Mouse (Mus musculus) hindbrain, embryonic 15.5 days (tissue): Measurements from ENCODE around the gene Magi2. TPM values are rescaled to one million over a fixed set of nuclear protein-coding genes. Genes with fewer than 3 reads are reported as not detected.
"Not testable (repeated sequence)": the region's sequence is repeated elsewhere in the genome, so short reads cannot be mapped to it uniquely, and the experiment has no call there.

Experiments used
- ATAC-seq: fragments of 200-750 bp; cut with Nextera tagmentation; 2 replicates; pipeline ENCODE4 v1.8.0; 2017; ENCODE audit warnings: low read depth, moderate number of reproducible peaks, moderate TSS enrichment; ENCODE audit not compliant: low FRiP score
- H3K27ac ChIP-seq: fragments of 300-500 bp; sonication (generic); replicated peaks from 2 replicates; pipeline ENCODE4 v1.5.1; 2015; ENCODE audit warnings: mild to moderate bottlenecking, inconsistent platforms
- H3K27me3 ChIP-seq: fragments of 300-500 bp; sonication (generic); 2 replicates; pipeline ENCODE4 v1.6.1; 2015; ENCODE audit warnings: control low read depth, inconsistent platforms
- H3K36me3 ChIP-seq: fragments of 300-500 bp; sonication (generic); 2 replicates; pipeline ENCODE4 v1.6.1; 2015; ENCODE audit warnings: control low read depth, inconsistent platforms
- H3K4me1 ChIP-seq: fragments of 300-500 bp; sonication (generic); replicated peaks from 2 replicates; pipeline ENCODE4 v1.6.1; 2015; ENCODE audit warnings: control low read depth, inconsistent platforms
- H3K4me2 ChIP-seq: fragments of 300-500 bp; sonication (generic); 2 replicates; pipeline ENCODE4 v1.6.1; 2015; ENCODE audit warnings: moderate library complexity, mild to moderate bottlenecking, inconsistent platforms
- H3K4me3 ChIP-seq: fragments of 300-500 bp; sonication (generic); 2 replicates; pipeline ENCODE4 v1.5.1; 2015; ENCODE audit warnings: mild to moderate bottlenecking, inconsistent platforms
- H3K9ac ChIP-seq: fragments of 300-500 bp; sonication (generic); 2 replicates; pipeline ENCODE4 v1.6.1; 2015; ENCODE audit warnings: inconsistent platforms
- H3K9me3 ChIP-seq: fragments of 300-500 bp; sonication (generic); 2 replicates; pipeline ENCODE4 v1.6.1; 2016; ENCODE audit warnings: control low read depth, inconsistent platforms
- whole genome bisulfite sequencing: fragments of 180-500 bp; shearing (Covaris S2); methylation state at CpG from one replicate; pipeline ENCODE4 v1.1.7; 2015; 5-methylcytosine and 5-hydroxymethylcytosine counted together
- polyA plus RNA-seq: library from polyadenylated mRNA; unstranded; fragments of >200 nt; fragmentation: Nextera tagmentation; extraction: Ambion mirVana; gene quantifications from 2 replicates; pipeline ENCODE4 v1.2.1, GENCODE M21; 2015

Gene Magi2
- polyA plus RNA-seq, 1 experiment from 2014 or later, result 28.4 TPM

GRCm38 (mm10) chr5:20720201-20720900, 1493.5 kb downstream of the Magi2 start:
- no peaks in the 10 kb centered on the region for H3K27me3 ChIP-seq
- 77% methylated on average over 4 of the region's 4 CpGs for WGBS
- H3K9ac ChIP-seq, result no peak overlapping the region
- H3K4me1 ChIP-seq, result no peaks in the 10 kb centered on the region
- peak; percentile 42; the same call in 1 of the 2 replicates for ATAC-seq
- no peaks in the 10 kb centered on the region for H3K36me3 ChIP-seq
- H3K4me3 ChIP-seq, result no peak overlapping the region
- no peak overlapping the region for H3K27ac ChIP-seq
- H3K9me3 ChIP-seq, result no peaks in the 10 kb centered on the region
- no peak overlapping the region for H3K4me2 ChIP-seq

- not testable (repeated sequence) for H3K4me2 ChIP-seq, H3K9ac ChIP-seq, ATAC-seq, H3K27ac ChIP-seq, H3K27me3 ChIP-seq, H3K36me3 ChIP-seq, H3K4me3 ChIP-seq, H3K4me1 ChIP-seq, H3K9me3 ChIP-seq
- 91% methylated on average over 4 of the region's 4 CpGs for WGBS
Measured at GRCm38 (mm10) chr5:20723226-20723625, 1496.4 kb downstream of the Magi2 start.

GRCm38 (mm10) chr5:20738795-20739194, 1512.0 kb downstream of the Magi2 start:
- H3K4me2 ChIP-seq, result no peak overlapping the region
- no peak for ATAC-seq
- H3K4me3 ChIP-seq, result no peak overlapping the region
- H3K9ac ChIP-seq, result no peak overlapping the region
- no peak overlapping the region for H3K27ac ChIP-seq
- H3K9me3 ChIP-seq, result no peaks in the 10 kb centered on the region
- no peaks in the 10 kb centered on the region for H3K27me3 ChIP-seq
- no peaks in the 10 kb centered on the region for H3K36me3 ChIP-seq
- H3K4me1 ChIP-seq, result no peaks in the 10 kb centered on the region
- 47% methylated on average over 2 of the region's 2 CpGs for WGBS

- ATAC-seq, result peak; percentile 30; the same call in 1 of the 2 replicates
- WGBS, result 87% methylated on average over 6 of the region's 6 CpGs
- Histone ChIP-seq H3K9me3 (no peaks in the 10 kb centered on the region), H3K4me2 (no peak overlapping the region), H3K9ac (no peak overlapping the region), H3K4me1 (no peaks in the 10 kb centered on the region), H3K27me3 (no peaks in the 10 kb centered on the region), H3K36me3 (no peaks in the 10 kb centered on the region), H3K27ac (no peak overlapping the region), H3K4me3 (no peak overlapping the region)
Measured at GRCm38 (mm10) chr5:20741193-20741592, 1514.4 kb downstream of the Magi2 start.

- Histone ChIP-seq H3K36me3 (no peaks in the 10 kb centered on the region), H3K9ac (no peak overlapping the region), H3K4me3 (no peak overlapping the region), H3K27me3 (no peaks in the 10 kb centered on the region), H3K4me1 (no peaks in the 10 kb centered on the region), H3K27ac (no peak overlapping the region), H3K9me3 (no peaks in the 10 kb centered on the region), H3K4me2 (no peak overlapping the region)
- WGBS, result 86% methylated on average over 8 of the region's 8 CpGs
- no peak for ATAC-seq
Measured at GRCm38 (mm10) chr5:20741936-20742335, 1515.1 kb downstream of the Magi2 start.

GRCm38 (mm10) chr5:20748142-20748541, 1521.3 kb downstream of the Magi2 start:
- Histone ChIP-seq H3K4me2 (no peak overlapping the region), H3K27me3 (no peaks in the 10 kb centered on the region), H3K9ac (no peak overlapping the region), H3K36me3 (no peaks in the 10 kb centered on the region), H3K4me1 (peaks cover 24% of the 10 kb centered on the region), H3K4me3 (no peak overlapping the region), H3K9me3 (no peaks in the 10 kb centered on the region), H3K27ac (no peak overlapping the region)
- no peak for ATAC-seq
- WGBS, result 33% methylated on average over 4 of the region's 4 CpGs

GRCm38 (mm10) chr5:20748856-20749255, 1522.0 kb downstream of the Magi2 start:
- ATAC-seq, result no peak
- Histone ChIP-seq H3K4me3 (no peak overlapping the region), H3K4me2 (no peak overlapping the region), H3K9ac (no peak overlapping the region), H3K36me3 (no peaks in the 10 kb centered on the region), H3K27me3 (no peaks in the 10 kb centered on the region), H3K9me3 (no peaks in the 10 kb centered on the region), H3K27ac (no peak overlapping the region), H3K4me1 (peaks cover 24% of the 10 kb centered on the region)
- WGBS, result 89% methylated on average over 8 of the region's 8 CpGs

GRCm38 (mm10) chr5:20749535-20749934, 1522.7 kb downstream of the Magi2 start:
- Histone ChIP-seq H3K4me1 (peaks cover 24% of the 10 kb centered on the region), H3K9ac (no peak overlapping the region), H3K36me3 (no peaks in the 10 kb centered on the region), H3K9me3 (no peaks in the 10 kb centered on the region), H3K4me2 (no peak overlapping the region), H3K4me3 (no peak overlapping the region), H3K27me3 (no peaks in the 10 kb centered on the region), H3K27ac (no peak overlapping the region)
- WGBS, result 87% methylated on average over 3 of the region's 3 CpGs
- no peak for ATAC-seq

GRCm38 (mm10) chr5:20751000-20751399, 1524.2 kb downstream of the Magi2 start:
- ATAC-seq, result no peak
- no peaks in the 10 kb centered on the region for H3K36me3 ChIP-seq
- WGBS, result 31% methylated on average over 7 of the region's 7 CpGs
- H3K4me2 ChIP-seq, result no peak overlapping the region
- H3K9ac ChIP-seq, result no peak overlapping the region
- H3K4me3 ChIP-seq, result no peak overlapping the region
- H3K9me3 ChIP-seq, result no peaks in the 10 kb centered on the region
- H3K27me3 ChIP-seq, result no peaks in the 10 kb centered on the region
- H3K27ac ChIP-seq, result no peak overlapping the region
- H3K4me1 ChIP-seq, result peaks cover 24% of the 10 kb centered on the region

GRCm38 (mm10) chr5:20751696-20752095, 1524.9 kb downstream of the Magi2 start:
- no peak overlapping the region for H3K9ac ChIP-seq
- no peaks in the 10 kb centered on the region for H3K27me3 ChIP-seq
- no peak overlapping the region for H3K4me2 ChIP-seq
- WGBS, result 26% methylated on average over 7 of the region's 7 CpGs
- H3K9me3 ChIP-seq, result no peaks in the 10 kb centered on the region
- H3K4me3 ChIP-seq, result no peak overlapping the region
- no peaks in the 10 kb centered on the region for H3K36me3 ChIP-seq
- peaks cover 24% of the 10 kb centered on the region for H3K4me1 ChIP-seq
- peak; percentile 69 for ATAC-seq
- 0 out of 2 replicates have a peak overlapping the region, but pooled peaks have one; percentile 21 for H3K27ac ChIP-seq

GRCm38 (mm10) chr5:20753096-20753495, 1526.3 kb downstream of the Magi2 start:
- H3K4me2 ChIP-seq, result no peak overlapping the region
- no peak for ATAC-seq
- H3K4me3 ChIP-seq, result no peak overlapping the region
- no peak overlapping the region for H3K27ac ChIP-seq
- no peak overlapping the region for H3K9ac ChIP-seq
- peaks cover 14% of the 10 kb centered on the region; the same call in 1 of the 2 replicates for H3K4me1 ChIP-seq
- WGBS, result 48% methylated on average over 2 of the region's 2 CpGs
- no peaks in the 10 kb centered on the region for H3K9me3 ChIP-seq
- H3K36me3 ChIP-seq, result 0 out of 2 replicates have a peak, but pooled peaks cover 3% of the 10 kb centered on the region
- H3K27me3 ChIP-seq, result no peaks in the 10 kb centered on the region

GRCm38 (mm10) chr5:20753963-20754362, 1527.1 kb downstream of the Magi2 start:
- H3K4me2 ChIP-seq, result no peak overlapping the region
- 83% methylated on average over 5 of the region's 5 CpGs for WGBS
- no peak overlapping the region for H3K4me3 ChIP-seq
- H3K36me3 ChIP-seq, result 0 out of 2 replicates have a peak, but pooled peaks cover 3% of the 10 kb centered on the region
- no peak for ATAC-seq
- no peak overlapping the region for H3K27ac ChIP-seq
- H3K4me1 ChIP-seq, result peaks cover 14% of the 10 kb centered on the region; the same call in 1 of the 2 replicates
- H3K9me3 ChIP-seq, result no peaks in the 10 kb centered on the region
- no peak overlapping the region for H3K9ac ChIP-seq
- H3K27me3 ChIP-seq, result no peaks in the 10 kb centered on the region
